23 mouse cellular contexts compared by ENCODE assay signal in the genomic region with DNA sequence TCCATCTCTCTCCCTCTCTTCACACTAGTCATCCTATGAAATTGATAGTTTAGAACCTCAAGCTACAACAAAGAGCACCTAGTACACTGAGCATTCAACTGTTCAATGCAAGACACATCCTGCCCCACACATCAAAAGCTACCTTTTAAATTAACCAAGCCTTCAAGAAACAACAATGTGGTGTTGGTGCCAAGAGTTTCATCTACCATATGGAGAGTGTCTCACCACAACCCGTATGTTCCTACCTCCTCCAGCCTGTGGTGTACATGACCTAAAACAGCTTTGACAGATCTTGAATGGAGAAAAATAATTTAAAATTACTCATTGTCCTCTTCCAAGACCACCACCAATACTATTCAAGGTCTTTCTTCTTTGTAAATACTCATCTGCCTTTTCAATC.
A peak's percentile ranks its signal among the peaks of the same experiment; 100 is the strongest.
DNase-seq lines count a peak whose midpoint lies in the region; ATAC-seq and TF ChIP-seq lines count a peak whose summit lies in the region.
"Had no signal": no experiment of that assay in that cellular context is flagged by ENCODE, and none has a peak within 500 bp of the region (broad histone marks: within the 10 kb centered on the region; RNA-seq: fewer than 3 reads in every experiment).

No protein-coding gene starts in this region.

- DNase-seq in brain, adult 2 months (ENCODE audit: low read depth, low spot score) = peak; percentile 84
- DNase-seq in cerebellum, adult 18-20 months = peak; percentile 40 to 43
- DNase-seq in cerebellum, adult 9-10 months = peak; percentile 79
- DNase-seq in cerebellum, postnatal 25 days = peak; percentile 24 to 29
- no peak for DNase-seq in kidney, adult 2 months
- DNase-seq in stomach, postnatal 0 days (ENCODE audit: low spot score) = no peak
- DNase-seq: adrenal gland, postnatal 10 days; adrenal gland, postnatal 36 days; gastrocnemius, postnatal 10 days; gastrocnemius, postnatal 36 days; heart, adult 2 months; heart, postnatal 14 days; heart, postnatal 4 days; kidney, adult 18-20 months had no signal

- no peak for ATAC-seq in stomach, postnatal 0 days (ENCODE audit: low FRiP score, low TSS enrichment)
- ATAC-seq: inflammation-experienced regulatory T-cells, adult 6 months; intestine, embryonic 16.5 days; Patski had no signal

- no peak overlapping the region for H3K4me3 ChIP-seq in kidney, adult 2 months (ENCODE audit: insufficient read depth, low read depth, low read length)
- H3K4me3 ChIP-seq in stomach, postnatal 0 days (ENCODE audit: low read depth, low read length) = no peak overlapping the region
- H3K4me3 ChIP-seq: forebrain, embryonic 10.5 days; forebrain, embryonic 13.5 days; heart, adult 2 months; heart, embryonic 10.5 days; heart, embryonic 13.5 days had no signal

- no peak overlapping the region for H3K27ac ChIP-seq in kidney, adult 2 months (ENCODE audit: insufficient read depth, low read depth, low read length)
- no peak overlapping the region for H3K27ac ChIP-seq in stomach, postnatal 0 days (replicated peaks)
- H3K27ac ChIP-seq: forebrain, embryonic 10.5 days; forebrain, embryonic 13.5 days; heart, adult 2 months; heart, embryonic 10.5 days; heart, embryonic 13.5 days; hindbrain, embryonic 14.5 days; hindbrain, postnatal 0 days had no signal

- TF ChIP-seq EP300 in stomach, postnatal 0 days (optimal IDR thresholded peaks at IDR 0.05) = no peak

- no peaks in the 10 kb centered on the region for H3K4me1 ChIP-seq in kidney, adult 2 months (ENCODE audit: control insufficient read depth, insufficient read depth, low read length)
- no peaks in the 10 kb centered on the region for H3K4me1 ChIP-seq in stomach, postnatal 0 days (replicated peaks; ENCODE audit: control insufficient read depth, insufficient read depth)
- H3K4me1 ChIP-seq: forebrain, embryonic 13.5 days; heart, embryonic 10.5 days; heart, embryonic 13.5 days had no signal

- no peak for TF ChIP-seq POLR2A in kidney, adult 2 months (IDR thresholded peaks at IDR 0.05; ENCODE audit: low read depth, low read length)

- 62% methylated on average over 1 of the region's 1 CpGs for WGBS in kidney, adult 2 months
- 76% methylated on average over 1 of the region's 1 CpGs for WGBS in stomach, postnatal 0 days

- no peaks in the 10 kb centered on the region for H3K27me3 ChIP-seq in kidney, adult 2 months (replicated peaks; ENCODE audit: control insufficient read depth, insufficient read depth, low read length)
- no peaks in the 10 kb centered on the region for H3K27me3 ChIP-seq in stomach, postnatal 0 days (ENCODE audit: control insufficient read depth, insufficient read depth, low read length)
- H3K27me3 ChIP-seq: forebrain, embryonic 13.5 days; heart, embryonic 13.5 days had no signal

- no peak overlapping the region for H3K9ac ChIP-seq in stomach, postnatal 0 days (ENCODE audit: low read length)
- H3K9ac ChIP-seq: forebrain, embryonic 13.5 days; heart, embryonic 13.5 days; hindbrain, embryonic 14.5 days had no signal

- no peak overlapping the region for H3K4me2 ChIP-seq in stomach, postnatal 0 days (replicated peaks; ENCODE audit: low read depth)
- H3K4me2 ChIP-seq: forebrain, embryonic 13.5 days; heart, embryonic 13.5 days; hindbrain, embryonic 14.5 days had no signal

- H3K9me3 ChIP-seq in stomach, postnatal 0 days (ENCODE audit: control insufficient read depth, low read length) = no peaks in the 10 kb centered on the region
- H3K9me3 ChIP-seq: forebrain, embryonic 10.5 days; forebrain, embryonic 13.5 days; heart, embryonic 10.5 days; heart, embryonic 13.5 days had no signal

- H3K36me3 ChIP-seq in kidney, adult 2 months (ENCODE audit: control insufficient read depth, insufficient read depth, low read length) = no peaks in the 10 kb centered on the region
- no peaks in the 10 kb centered on the region for H3K36me3 ChIP-seq in stomach, postnatal 0 days (ENCODE audit: control insufficient read depth, insufficient read depth, low read length)
- H3K36me3 ChIP-seq: forebrain, embryonic 10.5 days; heart, embryonic 10.5 days; heart, embryonic 13.5 days had no signal

- TF ChIP-seq CTCF in kidney, adult 2 months (conservative IDR thresholded peaks at IDR 0.05; ENCODE audit: insufficient read depth, insufficient read length, low read depth, low read length) = no peak
- no peak for TF ChIP-seq CTCF in stomach, postnatal 0 days (IDR thresholded peaks at IDR 0.05; ENCODE audit: low read depth)

Comparison
In these comparisons a context has a peak if more than half of its experiments do, and no peak if none do; other contexts are left out.
1. DNase-seq: peak in brain, adult 2 months (single experiment), cerebellum, adult 18-20 months (2 of 2), cerebellum, adult 9-10 months (single experiment) and cerebellum, postnatal 25 days (2 of 2); none in kidney, adult 2 months (single experiment) and stomach, postnatal 0 days (single experiment).